ENCODE assay signal across 19 mouse cellular contexts in the genomic region with DNA sequence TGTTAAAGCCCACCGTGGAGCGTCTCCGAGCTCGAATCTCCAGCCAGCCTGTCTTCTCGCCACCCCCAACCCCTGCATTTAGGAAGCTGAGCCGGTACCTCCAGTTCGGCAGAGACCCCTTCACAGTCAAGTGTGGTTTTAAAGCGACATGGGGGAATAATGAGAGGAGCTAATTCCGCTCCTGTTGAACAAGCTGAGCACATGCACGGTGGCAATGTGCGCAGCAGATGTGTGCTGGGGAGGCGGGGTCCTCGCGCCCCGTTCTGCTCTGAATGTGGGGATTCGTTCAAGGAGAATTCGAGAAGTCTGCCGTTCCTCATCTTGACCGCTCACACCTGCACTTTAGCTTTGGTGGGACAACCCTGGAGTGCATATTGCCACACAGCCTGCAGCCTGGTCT.
DNase-seq lines count a peak whose midpoint lies in the region; ATAC-seq lines count a peak whose summit lies in the region.
"Had no signal": no experiment of that assay in that cellular context is flagged by ENCODE, and none has a peak within 500 bp of the region (broad histone marks: within the 10 kb centered on the region; RNA-seq: fewer than 3 reads in every experiment).

No protein-coding gene starts in this region.

- ATAC-seq in embryonic facial prominence, embryonic 14.5 days (ENCODE audit: low read depth), result no peak
- ATAC-seq in limb, embryonic 11.5 days (ENCODE audit: insufficient number of reproducible peaks, low FRiP score, low TSS enrichment, low read depth), result no peak
- ATAC-seq in limb, embryonic 15.5 days (ENCODE audit: insufficient number of reproducible peaks, low FRiP score, low TSS enrichment, low read depth), result no peak
- ATAC-seq: forebrain, embryonic 13.5 days; forebrain, postnatal 0 days; intestine, embryonic 16.5 days had no signal

- DNase-seq in embryonic facial prominence, embryonic 10.5 days (ENCODE audit: low spot score), result peak; percentile 43
- DNase-seq in embryonic facial prominence, embryonic 14.5 days (ENCODE audit: low spot score), result no peak
- peak; percentile 70 for DNase-seq in limb, embryonic 11.5 days (ENCODE audit: low spot score)
- no peak for DNase-seq in heart, postnatal 36 days
- no peak for DNase-seq in cerebellum, adult 11-12 months
- no peak for DNase-seq in thymus, postnatal 0 days (ENCODE audit: low spot score)
- DNase-seq: adrenal gland, adult 2 months; adrenal gland, postnatal 25 days; cerebellum, adult 2 months; cerebellum, postnatal 10 days; forebrain, postnatal 0 days; gastrocnemius, postnatal 36 days; heart, adult 11 months had no signal

- 0 out of 2 replicates have a peak, but pooled peaks cover 13% of the 10 kb centered on the region for H3K27me3 ChIP-seq in embryonic facial prominence, embryonic 10.5 days (replicated peaks; ENCODE audit: low read depth, poor library complexity, severe bottlenecking)
- 0 out of 2 replicates have a peak, but pooled peaks cover 6% of the 10 kb centered on the region for H3K27me3 ChIP-seq in embryonic facial prominence, embryonic 14.5 days (replicated peaks; ENCODE audit: control insufficient read depth, insufficient read depth, low read length)
- no peaks in the 10 kb centered on the region; the same call in 1 of the 2 replicates for H3K27me3 ChIP-seq in limb, embryonic 11.5 days (ENCODE audit: control insufficient read depth, insufficient read depth, low read length)
- H3K27me3 ChIP-seq in limb, embryonic 15.5 days, result peaks cover 28% of the 10 kb centered on the region
- H3K27me3 ChIP-seq: CH12.LX; forebrain, embryonic 13.5 days; hindbrain, embryonic 15.5 days had no signal

- no peak overlapping the region for H3K27ac ChIP-seq in embryonic facial prominence, embryonic 10.5 days (replicated peaks)
- no peak overlapping the region for H3K27ac ChIP-seq in embryonic facial prominence, embryonic 14.5 days (replicated peaks; ENCODE audit: low read depth, low read length)
- H3K27ac ChIP-seq in limb, embryonic 11.5 days (replicated peaks; ENCODE audit: low read depth, low read length), result no peak overlapping the region
- H3K27ac ChIP-seq in limb, embryonic 15.5 days, result no peak overlapping the region
- H3K27ac ChIP-seq: forebrain, embryonic 13.5 days; heart, embryonic 13.5 days; hindbrain, embryonic 15.5 days had no signal

- peaks cover 17% of the 10 kb centered on the region for H3K4me1 ChIP-seq in embryonic facial prominence, embryonic 10.5 days
- H3K4me1 ChIP-seq in embryonic facial prominence, embryonic 14.5 days (ENCODE audit: control insufficient read depth, insufficient read depth, low read length), result no peaks in the 10 kb centered on the region
- 0 out of 2 replicates have a peak, but pooled peaks cover 12% of the 10 kb centered on the region for H3K4me1 ChIP-seq in limb, embryonic 11.5 days (ENCODE audit: control insufficient read depth, insufficient read depth, low read length)
- peaks cover 19% of the 10 kb centered on the region for H3K4me1 ChIP-seq in limb, embryonic 15.5 days
- H3K4me1 ChIP-seq: heart, embryonic 13.5 days; hindbrain, embryonic 15.5 days had no signal

- WGBS in embryonic facial prominence, embryonic 10.5 days, result 75% methylated on average over 19 of the region's 19 CpGs
- 41% methylated on average over 19 of the region's 19 CpGs for WGBS in embryonic facial prominence, embryonic 14.5 days
- WGBS in limb, embryonic 11.5 days, result 41% methylated on average over 19 of the region's 19 CpGs
- 32% methylated on average over 19 of the region's 19 CpGs for WGBS in limb, embryonic 15.5 days

- no peak overlapping the region for H3K4me3 ChIP-seq in embryonic facial prominence, embryonic 10.5 days
- H3K4me3 ChIP-seq in embryonic facial prominence, embryonic 14.5 days (ENCODE audit: low read depth, low read length), result no peak overlapping the region
- no peak overlapping the region for H3K4me3 ChIP-seq in limb, embryonic 11.5 days (ENCODE audit: low read depth, low read length)
- H3K4me3 ChIP-seq in limb, embryonic 15.5 days, result 0 out of 2 replicates have a peak overlapping the region, but pooled peaks have one; percentile 1
- H3K4me3 ChIP-seq: forebrain, embryonic 13.5 days; heart, embryonic 13.5 days; hindbrain, embryonic 15.5 days had no signal

- intact Hi-C loops in heart, postnatal 36 days (cut with DNase I), result no loop called here

- no peak overlapping the region for H3K9ac ChIP-seq in embryonic facial prominence, embryonic 14.5 days (ENCODE audit: low read depth, low read length)
- H3K9ac ChIP-seq in limb, embryonic 11.5 days (ENCODE audit: low read length), result no peak overlapping the region
- no peak overlapping the region for H3K9ac ChIP-seq in limb, embryonic 15.5 days
- H3K9ac ChIP-seq: forebrain, embryonic 13.5 days; forebrain, postnatal 0 days; heart, embryonic 13.5 days; hindbrain, embryonic 15.5 days had no signal

- H3K9me3 ChIP-seq in embryonic facial prominence, embryonic 10.5 days, result peaks cover 4% of the 10 kb centered on the region; the same call in 1 of the 2 replicates
- H3K9me3 ChIP-seq in embryonic facial prominence, embryonic 14.5 days (ENCODE audit: control insufficient read depth, low read length), result no peaks in the 10 kb centered on the region
- no peaks in the 10 kb centered on the region for H3K9me3 ChIP-seq in limb, embryonic 11.5 days (ENCODE audit: control insufficient read depth, low read length)
- no peaks in the 10 kb centered on the region for H3K9me3 ChIP-seq in limb, embryonic 15.5 days
- H3K9me3 ChIP-seq: forebrain, embryonic 13.5 days; hindbrain, embryonic 15.5 days had no signal

- no peaks in the 10 kb centered on the region for H3K36me3 ChIP-seq in embryonic facial prominence, embryonic 10.5 days (replicated peaks)
- no peaks in the 10 kb centered on the region for H3K36me3 ChIP-seq in embryonic facial prominence, embryonic 14.5 days (ENCODE audit: control insufficient read depth, insufficient read depth, low read length)
- H3K36me3 ChIP-seq in limb, embryonic 11.5 days (ENCODE audit: control insufficient read depth, insufficient read depth, low read length), result no peaks in the 10 kb centered on the region
- no peaks in the 10 kb centered on the region for H3K36me3 ChIP-seq in limb, embryonic 15.5 days
- H3K36me3 ChIP-seq: heart, embryonic 13.5 days; hindbrain, embryonic 15.5 days had no signal

- H3K4me2 ChIP-seq in embryonic facial prominence, embryonic 14.5 days (ENCODE audit: low read depth, low read length), result peak overlapping the region; percentile 25
- peak overlapping the region; percentile 20; the same call in 1 of the 2 replicates for H3K4me2 ChIP-seq in limb, embryonic 11.5 days (ENCODE audit: low read depth, severe bottlenecking)
- H3K4me2 ChIP-seq in limb, embryonic 15.5 days, result peak overlapping the region; percentile 17; the same call in 1 of the 2 replicates
- H3K4me2 ChIP-seq: forebrain, embryonic 13.5 days; heart, embryonic 13.5 days; hindbrain, embryonic 15.5 days had no signal

Comparison
In these comparisons a context has a peak if more than half of its experiments do, and no peak if none do; other contexts are left out.
1. DNase-seq: peak in embryonic facial prominence, embryonic 10.5 days (single experiment) and limb, embryonic 11.5 days (single experiment); none in embryonic facial prominence, embryonic 14.5 days (single experiment), heart, postnatal 36 days (0 of 2), cerebellum, adult 11-12 months (single experiment) and thymus, postnatal 0 days (single experiment).
2. Peak in every context shown above with its lines, with median percentiles within 50 percentile points of each other: H3K4me2 ChIP-seq.